Mouse (Mus musculus) megakaryocyte, embryonic 14.5 days (primary cell): ENCODE measurements around the gene Cep72. TPM values are rescaled to one million over a fixed set of nuclear protein-coding genes. Genes with fewer than 3 reads are reported as not detected.
"Not testable (repeated sequence)": the region's sequence is repeated elsewhere in the genome, so short reads cannot be mapped to it uniquely, and the experiment has no call there.

Experiments
- H3K27me3 ChIP-seq: replicated peaks from 2 replicates; pipeline ENCODE3; 2012; ENCODE audit warnings: inconsistent platforms
- H3K36me3 ChIP-seq: replicated peaks from 2 replicates; pipeline ENCODE3; 2012; ENCODE audit warnings: low read length, inconsistent platforms, mixed read lengths
- H3K4me1 ChIP-seq: 2 replicates; pipeline ENCODE4 v1.6.1; 2012; ENCODE audit warnings: inconsistent platforms
- H3K4me3 ChIP-seq: replicated peaks from 2 replicates; pipeline ENCODE3; 2012; ENCODE audit warnings: moderate library complexity, mild to moderate bottlenecking, inconsistent platforms
- H3K9me3 ChIP-seq: 2 replicates; pipeline ENCODE4 v1.6.1; 2012; ENCODE audit warnings: inconsistent platforms
- FLI1 ChIP-seq: IDR thresholded peaks from 2 replicates; pipeline ENCODE4 v1.6.1; 2012; ENCODE audit warnings: low read length, inconsistent platforms, mixed read lengths
- GATA1 ChIP-seq: IDR thresholded peaks from 3 replicates; pipeline ENCODE4 v1.6.1; 2012; ENCODE audit warnings: mixed read lengths, low read length, inconsistent platforms, borderline replicate concordance
- polyA plus RNA-seq: library from polyadenylated mRNA; stranded (reverse); fragments of >175 nt; gene quantifications from 2 replicates; pipeline ENCODE4 v1.2.3, GENCODE M21; 2012; ENCODE audit warnings: low replicate concordance; ENCODE audit not compliant: insufficient read depth

Cep72 gene
- polyA plus RNA-seq, 1 experiment = 1.7 TPM

DNA sequence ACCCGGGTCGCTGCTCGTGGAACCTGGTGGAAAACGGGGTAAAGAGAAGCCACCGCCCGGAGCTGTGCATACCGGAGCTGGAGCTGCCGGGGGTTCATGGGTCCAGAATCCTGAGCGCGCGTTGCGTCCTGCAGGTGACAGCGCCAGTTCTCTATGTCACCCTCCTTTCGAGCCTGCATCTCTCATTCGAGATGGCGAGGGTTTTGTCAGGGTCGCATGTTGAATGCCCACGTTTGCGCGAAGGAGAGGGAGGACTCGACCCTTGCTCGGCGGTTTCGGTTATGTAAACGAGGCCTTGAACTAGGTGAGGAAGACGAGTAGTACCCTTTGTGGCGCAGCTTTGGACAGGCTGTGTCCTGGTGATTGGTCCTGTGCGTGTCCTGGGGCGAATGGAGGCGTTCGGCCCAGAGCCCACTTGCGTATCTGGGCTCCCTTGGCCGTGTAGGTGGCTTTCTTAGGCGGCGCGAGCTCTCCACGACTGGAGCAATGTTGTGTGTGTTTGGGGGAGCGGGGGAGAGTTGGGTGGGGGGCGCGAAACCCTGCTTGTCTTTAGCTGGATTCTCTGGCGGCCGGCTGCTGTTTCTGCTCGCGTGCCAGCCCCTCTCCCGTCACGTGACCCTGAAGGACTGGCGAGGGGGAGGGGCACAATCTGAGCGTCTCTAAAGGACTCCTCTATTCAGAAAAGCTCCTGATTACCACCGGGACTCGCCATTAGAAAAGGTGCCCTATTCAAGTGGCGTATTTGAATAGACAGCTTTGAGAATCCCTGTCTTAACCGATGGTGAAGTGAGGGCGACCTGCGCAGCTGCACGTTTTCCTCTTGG lies 52.1 kb downstream of the Cep72 start:
- TF ChIP-seq GATA1 (no peak), FLI1 (no peak)
- Histone ChIP-seq H3K4me3 (peak overlapping the region; percentile 92), H3K9me3 (no peaks in the 10 kb centered on the region), H3K36me3 (no peaks in the 10 kb centered on the region), H3K27me3 (peaks cover 85% of the 10 kb centered on the region), H3K4me1 (peaks cover 38% of the 10 kb centered on the region)

- Histone ChIP-seq H3K9me3 (no peaks in the 10 kb centered on the region), H3K4me1 (peaks cover 32% of the 10 kb centered on the region), H3K36me3 (no peaks in the 10 kb centered on the region), H3K4me3 (peak within 1 kb of the TSS; percentile 92), H3K27me3 (peaks cover 83% of the 10 kb centered on the region)
- TF ChIP-seq FLI1 = no peak
- no peak for TF ChIP-seq GATA1
Measured at GRCm38 (mm10) chr13:74008948-74009718, 53.0 kb downstream of the Cep72 start, which contains the start of gene Tppp. TSS of gene Tppp (plus strand) at chr13:74009407.

DNA sequence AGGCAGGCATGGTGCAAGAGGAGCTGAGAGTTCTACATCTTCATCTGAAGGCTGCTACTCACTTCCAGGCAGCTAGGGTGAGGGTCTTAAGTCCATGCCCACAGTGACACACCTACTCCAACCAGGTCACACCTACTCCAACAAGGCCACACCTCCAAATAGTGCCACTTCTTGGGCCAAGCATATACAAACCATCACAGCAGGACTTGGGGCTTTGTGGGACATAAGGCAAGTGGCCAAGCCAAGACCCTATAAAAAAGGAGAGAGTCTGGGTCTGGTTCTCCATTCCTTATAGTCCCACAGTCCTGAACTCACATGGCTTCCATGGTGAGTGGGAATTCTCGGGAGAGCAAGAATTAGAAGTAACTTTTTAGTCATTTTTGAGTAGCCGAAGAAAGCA lies 53.9 kb downstream of the Cep72 start:
- H3K4me1 ChIP-seq = peaks cover 27% of the 10 kb centered on the region
- not testable (repeated sequence) for H3K9me3 ChIP-seq
- H3K27me3 ChIP-seq = peaks cover 75% of the 10 kb centered on the region

GRCm38 (mm10) chr13:74006881-74007280 lies 55.2 kb downstream of the Cep72 start:
- H3K9me3 ChIP-seq, H3K4me3 ChIP-seq, H3K36me3 ChIP-seq: not testable (repeated sequence)
- Histone ChIP-seq H3K27me3 (peaks cover 70% of the 10 kb centered on the region), H3K4me1 (peaks cover 27% of the 10 kb centered on the region)

More for the DNA sequence above, 53.9 kb downstream of the Cep72 start:
- H3K4me3 ChIP-seq, H3K36me3 ChIP-seq: not testable (repeated sequence)

DNA sequence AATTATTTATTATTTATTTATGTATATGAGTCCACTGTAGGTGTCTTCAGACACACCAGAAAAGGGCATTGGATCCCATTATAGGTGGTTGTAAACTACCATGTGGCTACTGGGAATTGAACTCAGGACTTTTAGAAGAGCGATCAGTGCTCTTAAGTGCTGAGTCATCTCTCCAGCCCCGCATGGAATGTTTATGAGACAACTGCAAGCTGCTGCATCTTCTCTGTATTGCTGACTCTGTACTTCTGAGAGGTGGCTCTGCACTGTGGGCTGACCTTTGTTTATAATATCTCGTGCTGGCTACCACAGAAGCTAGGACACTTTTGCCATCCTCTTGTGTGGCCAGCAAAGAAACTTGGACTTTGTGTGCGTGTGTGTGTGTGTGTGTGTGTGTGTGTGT lies 60.6 kb downstream of the Cep72 start:
- no peaks in the 10 kb centered on the region for H3K4me1 ChIP-seq
- no peaks in the 10 kb centered on the region for H3K9me3 ChIP-seq
- H3K4me3 ChIP-seq = no peak overlapping the region
- peaks cover 43% of the 10 kb centered on the region for H3K27me3 ChIP-seq
- TF ChIP-seq FLI1 (no peak), GATA1 (no peak)
- no peaks in the 10 kb centered on the region for H3K36me3 ChIP-seq

DNA sequence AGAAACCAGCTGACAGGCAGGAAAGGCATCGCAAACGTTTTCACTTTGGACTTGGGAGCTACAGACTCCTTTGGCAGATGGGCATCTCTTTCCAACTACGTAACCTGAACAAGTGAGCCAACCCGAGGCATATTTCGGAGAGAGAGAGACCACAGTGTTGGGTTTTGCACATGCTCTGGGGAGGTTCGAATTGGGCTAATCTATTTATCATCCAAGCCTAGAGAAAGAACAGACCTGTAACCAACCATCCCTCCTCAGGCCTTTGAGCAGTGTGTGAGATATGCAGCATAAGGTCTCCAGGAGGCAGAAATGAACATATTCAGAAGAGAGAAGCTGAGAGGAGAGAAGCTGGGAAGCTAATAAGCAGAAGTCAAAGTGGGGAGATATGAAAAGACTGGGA lies 61.1 kb downstream of the Cep72 start:
- no peak for TF ChIP-seq FLI1
- no peak for TF ChIP-seq GATA1
- Histone ChIP-seq H3K27me3 (peaks cover 43% of the 10 kb centered on the region), H3K36me3 (no peaks in the 10 kb centered on the region), H3K4me1 (no peaks in the 10 kb centered on the region), H3K4me3 (no peak overlapping the region), H3K9me3 (no peaks in the 10 kb centered on the region)

DNA sequence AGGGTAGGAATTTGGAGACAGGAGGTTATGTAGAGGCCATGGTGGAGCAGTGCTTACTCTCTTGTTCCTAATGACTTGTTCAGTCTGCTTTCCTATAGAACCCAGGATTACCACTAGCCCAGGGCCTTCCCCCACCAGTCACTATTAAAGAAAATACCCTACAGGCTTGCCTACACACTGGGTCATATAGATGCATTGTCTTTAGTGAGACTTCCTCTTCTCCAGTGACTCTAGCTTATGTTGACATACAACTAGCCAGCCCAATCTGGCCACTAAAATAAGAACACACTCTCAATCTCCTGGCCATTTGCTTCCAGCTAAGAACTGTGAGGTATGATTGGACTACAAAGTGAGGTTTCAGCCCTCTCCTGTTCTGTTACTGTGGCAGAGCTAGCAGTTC lies 61.6 kb downstream of the Cep72 start:
- Histone ChIP-seq H3K9me3 (no peaks in the 10 kb centered on the region), H3K36me3 (no peaks in the 10 kb centered on the region), H3K27me3 (peaks cover 41% of the 10 kb centered on the region), H3K4me3 (no peak overlapping the region), H3K4me1 (no peaks in the 10 kb centered on the region)
- no peak for TF ChIP-seq FLI1
- no peak for TF ChIP-seq GATA1

DNA sequence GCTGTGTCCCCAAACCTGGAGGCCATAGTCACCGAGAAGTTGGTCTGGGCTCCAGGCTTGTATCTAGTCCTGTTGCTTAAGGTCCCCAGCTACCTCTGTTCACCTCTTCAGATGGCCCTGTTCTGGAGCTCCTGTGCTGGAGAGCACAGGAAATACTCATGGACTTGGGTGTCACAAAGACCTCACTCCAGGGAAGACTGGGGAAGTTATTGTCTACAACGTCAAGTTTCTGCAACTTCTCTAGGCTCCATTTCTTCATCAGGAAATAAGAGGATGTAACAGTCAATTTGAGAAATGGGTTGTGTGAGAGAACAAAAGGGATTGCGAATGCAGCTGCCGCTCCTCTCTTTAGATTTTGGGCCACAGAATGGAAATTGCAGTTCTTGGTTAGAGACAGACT lies 65.6 kb downstream of the Cep72 start:
- Histone ChIP-seq H3K4me3 (no peak overlapping the region), H3K9me3 (no peaks in the 10 kb centered on the region)

GRCm38 (mm10) chr13:73991267-73991666 lies 70.8 kb downstream of the Cep72 start:
- Histone ChIP-seq H3K4me1 (no peaks in the 10 kb centered on the region), H3K27me3 (peaks cover 18% of the 10 kb centered on the region), H3K4me3 (no peak overlapping the region), H3K9me3 (no peaks in the 10 kb centered on the region), H3K36me3 (no peaks in the 10 kb centered on the region)
- TF ChIP-seq FLI1 = no peak
- no peak for TF ChIP-seq GATA1

More for the DNA sequence above, 65.6 kb downstream of the Cep72 start:
- H3K4me1 ChIP-seq = no peaks in the 10 kb centered on the region
- H3K36me3 ChIP-seq = no peaks in the 10 kb centered on the region
- no peak for TF ChIP-seq FLI1
- peaks cover 33% of the 10 kb centered on the region for H3K27me3 ChIP-seq

DNA sequence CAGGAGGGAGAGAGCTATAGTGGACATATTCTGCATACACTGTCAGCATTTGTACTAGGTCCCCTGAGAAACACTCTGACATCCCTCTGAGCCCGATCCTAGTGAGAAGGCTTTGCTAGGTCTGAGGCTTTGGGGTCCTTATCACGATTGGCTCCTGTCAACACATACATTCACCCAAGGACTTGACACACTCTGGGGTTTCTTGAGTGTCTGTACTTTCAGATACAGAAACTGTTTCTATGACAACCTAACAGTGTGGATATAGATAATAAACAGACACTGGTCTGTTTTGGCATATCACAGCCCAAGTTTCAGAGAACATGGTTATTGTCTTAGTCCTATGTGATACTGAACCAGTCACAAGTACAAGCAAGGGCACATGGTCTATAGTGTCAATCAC lies 71.3 kb downstream of the Cep72 start:
- TF ChIP-seq FLI1 (no peak), GATA1 (no peak)
- Histone ChIP-seq H3K36me3 (no peaks in the 10 kb centered on the region), H3K4me1 (no peaks in the 10 kb centered on the region), H3K27me3 (peaks cover 15% of the 10 kb centered on the region), H3K9me3 (no peaks in the 10 kb centered on the region), H3K4me3 (no peak overlapping the region)

- TF ChIP-seq FLI1 = no peak
- Histone ChIP-seq H3K9me3 (no peaks in the 10 kb centered on the region), H3K27me3 (peaks cover 17% of the 10 kb centered on the region), H3K36me3 (no peaks in the 10 kb centered on the region), H3K4me3 (no peak overlapping the region), H3K4me1 (no peaks in the 10 kb centered on the region)
Measured at GRCm38 (mm10) chr13:73990325-73990724, 71.8 kb downstream of the Cep72 start.

Other genes starting within 250 kb of the Cep72 start
- gene Nkd2, start 214.7 kb downstream of the Cep72 start, polyA plus RNA-seq = not detected in 2 replicates
- gene Trip13, start 124.5 kb downstream of the Cep72 start, polyA plus RNA-seq = 1.6 TPM in 1 of 2 replicates, not detected in the other
- gene Brd9, start 124.5 kb downstream of the Cep72 start, polyA plus RNA-seq = 3.7 and 23.9 TPM in 2 replicates
- not detected in 2 replicates for gene Zdhhc11, start 98.4 kb downstream of the Cep72 start, polyA plus RNA-seq
- 0.17 TPM in 1 of 2 replicates, not detected in the other for gene Tppp, start 52.9 kb downstream of the Cep72 start, polyA plus RNA-seq
- not detected in 2 replicates for gene Slc9a3, start 59.2 kb upstream of the Cep72 start, polyA plus RNA-seq
- 18.1 TPM in 1 of 2 replicates, not detected in the other for gene Exoc3, start 146.4 kb upstream of the Cep72 start, polyA plus RNA-seq
- 0.16 TPM in 1 of 2 replicates, not detected in the other for gene Ahrr, start 230.0 kb upstream of the Cep72 start, polyA plus RNA-seq